ENCODE assay signal across 24 mouse cellular contexts in genomic region chr1:90481247-90481646, GRCm38 (mm10).
DNase-seq lines count a peak whose midpoint lies in the region; ATAC-seq lines count a peak whose summit lies in the region.
"Had no signal": no experiment of that assay in that cellular context is flagged by ENCODE, and none has a peak within 500 bp of the region (broad histone marks: within the 10 kb centered on the region; RNA-seq: fewer than 3 reads in every experiment).

No protein-coding gene starts in this region.

- H3K9me3 ChIP-seq in kidney, embryonic 16.5 days (ENCODE audit: low read length): peaks cover 5% of the 10 kb centered on the region
- no peaks in the 10 kb centered on the region; the same call in 1 of the 2 replicates for H3K9me3 ChIP-seq in embryonic facial prominence, embryonic 10.5 days
- no peaks in the 10 kb centered on the region for H3K9me3 ChIP-seq in limb, embryonic 15.5 days
- no peaks in the 10 kb centered on the region for H3K9me3 ChIP-seq in hindbrain, embryonic 11.5 days (ENCODE audit: control insufficient read depth, low read length)
- H3K9me3 ChIP-seq: heart, embryonic 13.5 days; liver, embryonic 15.5 days; lung, embryonic 15.5 days had no signal

- WGBS in kidney, embryonic 16.5 days: 50% methylated on average over 5 of the region's 5 CpGs
- 92% methylated on average over 5 of the region's 5 CpGs for WGBS in embryonic facial prominence, embryonic 10.5 days
- 28% methylated on average over 5 of the region's 5 CpGs for WGBS in limb, embryonic 15.5 days
- WGBS in hindbrain, embryonic 11.5 days: 96% methylated on average over 5 of the region's 5 CpGs

- peak overlapping the region; percentile 47; the same call in 1 of the 2 replicates for H3K27ac ChIP-seq in kidney, embryonic 16.5 days (ENCODE audit: low read length)
- peak overlapping the region; percentile 66 for H3K27ac ChIP-seq in embryonic facial prominence, embryonic 10.5 days (replicated peaks)
- peak overlapping the region; percentile 82 for H3K27ac ChIP-seq in limb, embryonic 15.5 days
- H3K27ac ChIP-seq in hindbrain, embryonic 11.5 days (ENCODE audit: low read depth, low read length): no peak overlapping the region
- H3K27ac ChIP-seq: heart, adult 2 months; heart, embryonic 13.5 days; hindbrain, embryonic 14.5 days; liver, embryonic 15.5 days; lung, embryonic 15.5 days had no signal

- H3K9ac ChIP-seq in kidney, embryonic 16.5 days (replicated peaks; ENCODE audit: low read length): no peak overlapping the region
- H3K9ac ChIP-seq in limb, embryonic 15.5 days: no peak overlapping the region
- H3K9ac ChIP-seq in hindbrain, embryonic 11.5 days (ENCODE audit: low read depth, low read length): no peak overlapping the region
- H3K9ac ChIP-seq: forebrain, postnatal 0 days; heart, embryonic 13.5 days; hindbrain, embryonic 14.5 days; liver, embryonic 15.5 days; lung, embryonic 15.5 days had no signal

- H3K27me3 ChIP-seq in kidney, embryonic 16.5 days (ENCODE audit: insufficient read depth, low read length): no peaks in the 10 kb centered on the region
- peaks cover 5% of the 10 kb centered on the region; the same call in 1 of the 2 replicates for H3K27me3 ChIP-seq in embryonic facial prominence, embryonic 10.5 days (replicated peaks; ENCODE audit: low read depth, poor library complexity, severe bottlenecking)
- no peaks in the 10 kb centered on the region for H3K27me3 ChIP-seq in limb, embryonic 15.5 days
- no peaks in the 10 kb centered on the region for H3K27me3 ChIP-seq in hindbrain, embryonic 11.5 days (ENCODE audit: control insufficient read depth, insufficient read depth, low read length)
- H3K27me3 ChIP-seq: heart, embryonic 13.5 days; liver, embryonic 15.5 days had no signal

- no peak overlapping the region for H3K4me2 ChIP-seq in kidney, embryonic 16.5 days (replicated peaks; ENCODE audit: low read depth, low read length)
- H3K4me2 ChIP-seq in limb, embryonic 15.5 days: no peak overlapping the region
- no peak overlapping the region for H3K4me2 ChIP-seq in hindbrain, embryonic 11.5 days (replicated peaks; ENCODE audit: low read depth, low read length)
- H3K4me2 ChIP-seq: heart, embryonic 13.5 days; hindbrain, embryonic 14.5 days; liver, embryonic 15.5 days; lung, embryonic 15.5 days had no signal

- no peak for DNase-seq in kidney, adult 18-20 months
- no peak for DNase-seq in embryonic facial prominence, embryonic 10.5 days (ENCODE audit: low spot score)
- DNase-seq in forelimb bud, embryonic 11.5 days (ENCODE audit: low read depth, low spot score): peak; percentile 67
- DNase-seq in frontal cortex, postnatal 10 days (ENCODE audit: low spot score in 2 of 2): no peak
- DNase-seq in hindbrain, embryonic 11.5 days (ENCODE audit: low spot score): no peak
- DNase-seq in thymus, postnatal 14 days: no peak
- DNase-seq: adrenal gland, adult 8-10 months; cerebellum, adult 11-12 months; cerebellum, postnatal 10 days; forebrain, postnatal 0 days; gastrocnemius, postnatal 36 days; heart, adult 2 months; kidney, adult 9 months; layer of hippocampus, adult 9-11 months; liver; lung, postnatal 4 days had no signal

- H3K36me3 ChIP-seq in kidney, embryonic 16.5 days (ENCODE audit: insufficient read depth, low read length): no peaks in the 10 kb centered on the region
- no peaks in the 10 kb centered on the region for H3K36me3 ChIP-seq in embryonic facial prominence, embryonic 10.5 days (replicated peaks)
- no peaks in the 10 kb centered on the region for H3K36me3 ChIP-seq in limb, embryonic 15.5 days
- no peaks in the 10 kb centered on the region for H3K36me3 ChIP-seq in hindbrain, embryonic 11.5 days (ENCODE audit: control insufficient read depth, insufficient read depth, low read length)
- H3K36me3 ChIP-seq: heart, embryonic 13.5 days; liver, embryonic 15.5 days; lung, embryonic 15.5 days had no signal

- no peak for ATAC-seq in kidney, embryonic 16.5 days (ENCODE audit: low FRiP score, low TSS enrichment)
- peak; percentile 87 for ATAC-seq in limb, embryonic 15.5 days (ENCODE audit: insufficient number of reproducible peaks, low FRiP score, low TSS enrichment, low read depth)
- no peak for ATAC-seq in hindbrain, embryonic 11.5 days (ENCODE audit: low FRiP score)
- ATAC-seq: activated CD4-positive, CD25-positive, alpha-beta regulatory T cell, adult 4 months; forebrain, postnatal 0 days; midbrain, embryonic 16.5 days had no signal

- H3K4me3 ChIP-seq in kidney, embryonic 16.5 days (ENCODE audit: low read length): no peak overlapping the region
- H3K4me3 ChIP-seq in embryonic facial prominence, embryonic 10.5 days: no peak overlapping the region
- H3K4me3 ChIP-seq in limb, embryonic 15.5 days: no peak overlapping the region
- H3K4me3 ChIP-seq in hindbrain, embryonic 11.5 days (ENCODE audit: low read depth, low read length): no peak overlapping the region
- H3K4me3 ChIP-seq: heart, adult 2 months; heart, embryonic 13.5 days; liver, embryonic 15.5 days; lung, embryonic 15.5 days had no signal

- peaks cover 23% of the 10 kb centered on the region for H3K4me1 ChIP-seq in kidney, embryonic 16.5 days (ENCODE audit: insufficient read depth, low read length)
- H3K4me1 ChIP-seq in embryonic facial prominence, embryonic 10.5 days: peaks cover 27% of the 10 kb centered on the region
- H3K4me1 ChIP-seq in limb, embryonic 15.5 days: peaks cover 39% of the 10 kb centered on the region
- no peaks in the 10 kb centered on the region; the same call in 1 of the 2 replicates for H3K4me1 ChIP-seq in hindbrain, embryonic 11.5 days (replicated peaks; ENCODE audit: control insufficient read depth, insufficient read depth, low read length)
- H3K4me1 ChIP-seq: liver, embryonic 15.5 days had no signal
